Mouse (Mus musculus): ENCODE data around the gene Cacna1c. TPM values are rescaled to one million over a fixed set of nuclear protein-coding genes. Genes with fewer than 3 reads are reported as not detected.

Gene Cacna1c
- polyA plus RNA-seq, 1 experiment from 2014 or later, result 0.64 TPM

DNA sequence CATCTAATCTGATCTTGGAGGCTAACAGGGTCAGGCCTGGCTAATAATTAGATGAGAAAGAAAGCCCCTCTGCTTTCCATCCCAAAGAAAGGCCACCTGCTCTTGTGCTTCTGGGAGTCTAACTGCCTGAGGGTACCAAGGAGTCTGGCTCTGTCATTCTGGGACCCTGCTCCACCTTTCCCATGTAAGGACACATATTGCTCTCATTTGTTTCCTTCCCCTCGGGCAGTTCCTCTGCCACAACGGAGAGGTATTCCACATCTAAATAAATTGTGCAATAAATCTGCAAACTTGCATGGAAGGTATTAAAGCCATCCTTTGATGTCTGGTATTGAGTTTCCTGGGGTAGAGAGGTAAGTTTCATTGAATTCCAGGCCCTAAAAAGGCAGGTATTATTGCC lies 180.9 kb downstream of the Cacna1c start:
- H3K4me1 ChIP-seq, result peaks cover 41% of the 10 kb centered on the region
- no peaks in the 10 kb centered on the region for H3K27me3 ChIP-seq (replicated peaks)
- H3K9ac ChIP-seq, result no peak overlapping the region
- no peak for ATAC-seq
- no peaks in the 10 kb centered on the region for H3K36me3 ChIP-seq
- no peak overlapping the region for H3K4me3 ChIP-seq
- peak overlapping the region; percentile 66 for H3K27ac ChIP-seq
- 0 out of 2 replicates have a peak overlapping the region, but pooled peaks have one; percentile 5 for H3K4me2 ChIP-seq
- no peaks in the 10 kb centered on the region for H3K9me3 ChIP-seq (replicated peaks)
- 49% methylated on average over 2 of the region's 2 CpGs for WGBS (ENCODE audit: insufficient replicate concordance)

DNA sequence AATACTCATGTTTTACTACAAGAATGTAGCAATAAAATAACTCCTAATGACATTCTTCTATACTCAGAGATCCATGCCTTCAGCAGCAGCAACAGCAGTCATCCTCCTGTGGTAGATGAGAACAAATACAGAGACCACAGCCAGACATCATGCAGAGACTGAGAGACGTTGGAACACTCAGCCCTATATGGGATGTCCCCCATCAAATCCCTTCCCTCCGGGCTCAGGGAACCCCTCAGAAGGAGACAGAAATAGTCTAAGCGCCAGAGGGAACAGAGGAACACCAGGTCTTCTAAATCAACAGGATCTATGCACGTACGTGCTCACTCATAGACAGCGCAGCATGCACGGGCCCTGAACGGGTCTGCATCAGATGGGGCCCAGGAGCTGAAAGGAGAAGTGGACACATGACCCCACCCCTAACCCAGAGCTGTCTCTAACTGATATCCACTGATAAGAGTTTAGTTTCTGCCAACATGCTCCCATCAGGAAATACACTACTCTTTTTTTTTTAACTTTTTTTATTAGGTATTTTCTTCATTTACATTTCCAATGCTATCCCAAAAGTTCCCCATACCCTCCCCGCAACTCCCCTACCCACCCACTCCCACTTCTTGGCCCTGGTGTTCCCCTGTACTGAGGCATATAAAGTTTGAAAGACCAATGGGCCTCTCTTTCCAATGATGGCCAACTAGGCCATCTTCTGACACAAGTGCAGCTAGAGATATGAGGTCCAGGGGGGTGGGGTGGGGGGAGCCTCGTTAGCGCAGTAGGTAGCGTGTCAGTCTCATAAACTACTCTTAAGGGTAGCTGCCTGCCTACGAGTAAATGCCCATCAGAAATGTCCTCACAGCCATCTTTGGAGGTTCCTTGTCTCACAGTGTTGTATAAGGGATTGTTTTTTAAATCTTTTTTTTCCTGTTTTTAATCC lies 182.8 kb downstream of the Cacna1c start:
- peaks cover 60% of the 10 kb centered on the region for H3K4me1 ChIP-seq
- H3K4me2 ChIP-seq, result peak overlapping the region; percentile 73
- peak overlapping the region; percentile 69 for H3K4me3 ChIP-seq
- H3K9me3 ChIP-seq (replicated peaks), result no peaks in the 10 kb centered on the region
- H3K36me3 ChIP-seq, result 0 out of 2 replicates have a peak, but pooled peaks cover 2% of the 10 kb centered on the region
- peak overlapping the region; percentile 82 for H3K9ac ChIP-seq
- H3K27me3 ChIP-seq (replicated peaks), result no peaks in the 10 kb centered on the region
- H3K27ac ChIP-seq, result peak overlapping the region; percentile 96
- WGBS (ENCODE audit: insufficient replicate concordance), result 23% methylated on average over 13 of the region's 13 CpGs
- ATAC-seq, result peak; percentile 99

DNA sequence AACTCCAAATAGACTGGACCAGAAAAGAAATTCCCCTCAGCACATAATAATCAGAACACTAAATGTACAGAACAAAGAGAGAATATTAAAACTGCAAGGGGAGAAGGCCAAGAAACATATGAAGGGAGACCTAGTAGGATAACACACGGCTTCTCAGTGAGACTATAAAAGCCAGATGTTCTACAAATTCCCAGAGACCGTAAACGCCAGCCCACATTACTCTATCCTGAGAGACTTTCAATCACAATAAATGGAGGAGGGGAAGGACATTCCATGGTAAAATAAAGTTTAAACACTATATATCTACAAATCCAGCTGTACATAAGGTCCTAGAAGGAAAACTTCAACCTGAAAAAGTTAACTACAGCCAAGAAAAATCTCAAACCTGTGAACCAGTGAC lies 185.3 kb downstream of the Cacna1c start:
- ATAC-seq, result no peak
- peak overlapping the region; percentile 73 for H3K4me2 ChIP-seq
- H3K9ac ChIP-seq, result peak overlapping the region; percentile 82
- peak overlapping the region; percentile 69 for H3K4me3 ChIP-seq
- H3K36me3 ChIP-seq, result 0 out of 2 replicates have a peak, but pooled peaks cover 8% of the 10 kb centered on the region
- H3K9me3 ChIP-seq (replicated peaks), result no peaks in the 10 kb centered on the region
- no peaks in the 10 kb centered on the region for H3K27me3 ChIP-seq (replicated peaks)
- peak overlapping the region; percentile 61 for H3K27ac ChIP-seq
- 91% methylated on average over 3 of the region's 3 CpGs for WGBS (ENCODE audit: insufficient replicate concordance)
- H3K4me1 ChIP-seq, result peaks cover 68% of the 10 kb centered on the region

DNA sequence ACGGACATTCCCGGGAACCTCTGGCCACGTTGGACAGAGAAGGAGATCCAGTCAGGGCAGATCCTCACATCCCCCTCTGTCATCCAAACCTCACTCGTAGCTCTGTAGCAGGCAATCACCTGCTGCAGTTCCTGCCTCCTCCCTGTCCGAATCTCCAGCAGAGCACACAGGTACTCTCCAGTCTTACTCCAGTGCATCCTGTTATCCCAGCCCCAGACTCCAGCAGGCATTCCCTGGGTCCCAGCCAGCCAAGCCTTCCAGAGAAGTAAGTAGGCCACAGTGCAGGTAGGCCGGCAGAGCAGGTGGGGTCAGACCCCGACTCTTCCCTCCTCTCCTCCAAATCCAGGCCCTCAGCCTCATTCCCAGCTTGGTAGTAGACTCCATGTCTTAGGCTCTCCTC lies 186.7 kb downstream of the Cacna1c start:
- no peak for ATAC-seq
- Histone ChIP-seq H3K36me3 (0 out of 2 replicates have a peak, but pooled peaks cover 8% of the 10 kb centered on the region), H3K9ac (peak overlapping the region; percentile 6; the same call in 1 of the 2 replicates), H3K27me3 (replicated peaks) (no peaks in the 10 kb centered on the region), H3K9me3 (replicated peaks) (no peaks in the 10 kb centered on the region), H3K4me1 (peaks cover 57% of the 10 kb centered on the region), H3K4me3 (no peak overlapping the region; the same call in 1 of the 2 replicates), H3K27ac (no peak overlapping the region), H3K4me2 (peak overlapping the region; percentile 73)
- WGBS (ENCODE audit: insufficient replicate concordance), result 87% methylated on average over 7 of the region's 7 CpGs

DNA sequence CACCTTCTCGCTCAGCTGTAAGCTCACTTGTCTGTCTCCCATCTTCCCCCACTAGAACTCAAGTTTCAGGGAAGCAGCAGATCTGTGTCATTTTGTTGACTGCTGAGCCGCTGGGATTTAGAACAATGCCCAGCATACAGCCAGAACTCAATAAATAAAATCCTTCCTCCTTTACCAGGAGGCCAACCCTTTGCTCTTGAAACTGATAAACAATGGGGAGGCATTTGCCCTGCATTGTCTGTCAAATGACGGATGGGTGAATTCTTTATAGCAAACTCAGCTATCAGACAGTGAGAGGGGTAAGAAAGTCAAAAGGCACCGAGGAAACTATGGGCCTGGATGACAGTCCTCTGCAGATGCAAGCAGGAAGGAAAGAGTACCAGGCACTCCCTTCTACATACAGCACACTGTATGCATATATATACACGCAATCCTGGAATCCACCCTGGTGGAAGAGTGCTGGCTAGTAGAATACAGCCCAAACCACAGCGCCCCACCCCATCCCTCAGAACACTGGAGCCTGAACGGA lies 187.5 kb downstream of the Cacna1c start:
- Histone ChIP-seq H3K4me1 (peaks cover 52% of the 10 kb centered on the region), H3K27ac (no peak overlapping the region), H3K4me3 (no peak overlapping the region), H3K36me3 (0 out of 2 replicates have a peak, but pooled peaks cover 8% of the 10 kb centered on the region), H3K27me3 (replicated peaks) (no peaks in the 10 kb centered on the region), H3K9me3 (replicated peaks) (no peaks in the 10 kb centered on the region), H3K9ac (peak overlapping the region; percentile 20; the same call in 1 of the 2 replicates), H3K4me2 (peak overlapping the region; percentile 73; the same call in 1 of the 2 replicates)
- ATAC-seq, result no peak
- 72% methylated on average over 7 of the region's 7 CpGs for WGBS (ENCODE audit: insufficient replicate concordance)

DNA sequence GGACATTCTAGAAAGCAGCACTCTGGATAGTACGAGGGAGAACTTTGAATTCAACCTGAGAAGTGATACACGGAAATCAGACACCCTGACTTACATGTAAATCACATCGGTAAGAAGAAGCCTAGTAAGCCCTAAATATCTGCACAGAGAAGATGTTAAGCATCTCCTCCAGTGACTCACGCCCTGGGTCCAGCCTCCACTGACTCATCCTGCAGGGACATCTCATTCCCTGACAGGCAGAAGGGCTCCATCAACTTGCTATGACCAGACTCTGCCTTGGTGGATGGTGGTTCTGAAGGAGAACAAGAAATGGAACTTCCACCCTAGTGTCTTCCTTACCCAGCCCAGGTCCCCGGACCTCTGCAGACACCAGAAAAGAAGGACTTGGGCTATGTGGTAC lies 191.6 kb downstream of the Cacna1c start:
- H3K4me3 ChIP-seq, result no peak overlapping the region
- H3K9me3 ChIP-seq (replicated peaks), result no peaks in the 10 kb centered on the region
- 0 out of 2 replicates have a peak, but pooled peaks cover 8% of the 10 kb centered on the region for H3K36me3 ChIP-seq
- WGBS (ENCODE audit: insufficient replicate concordance), result 75% methylated on average over 5 of the region's 5 CpGs
- no peak overlapping the region for H3K9ac ChIP-seq
- no peak overlapping the region for H3K27ac ChIP-seq
- no peaks in the 10 kb centered on the region for H3K27me3 ChIP-seq (replicated peaks)
- no peak for ATAC-seq
- peaks cover 42% of the 10 kb centered on the region for H3K4me1 ChIP-seq
- no peak overlapping the region for H3K4me2 ChIP-seq

DNA sequence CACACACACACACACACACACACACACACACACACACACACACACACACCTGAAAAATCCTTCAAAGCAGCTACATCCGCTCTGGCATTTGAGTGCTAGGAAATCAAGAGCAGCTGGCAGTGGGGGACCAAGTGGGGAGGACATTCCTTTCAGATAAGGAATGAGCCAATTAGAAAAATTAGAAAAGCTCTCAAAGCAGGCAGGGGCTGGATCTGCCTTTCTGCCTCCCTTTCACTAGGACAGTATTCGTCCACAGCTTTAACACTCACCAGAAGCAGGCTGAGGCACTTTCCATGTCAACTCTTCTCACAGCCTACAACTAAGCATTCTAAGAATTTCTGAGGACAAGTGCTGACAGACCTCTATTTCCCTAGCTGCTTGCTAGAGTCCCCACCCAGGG lies 194.8 kb downstream of the Cacna1c start:
- H3K9ac ChIP-seq, result no peak overlapping the region
- H3K4me2 ChIP-seq, result no peak overlapping the region
- no peaks in the 10 kb centered on the region for H3K36me3 ChIP-seq
- 51% methylated on average over 2 of the region's 2 CpGs for WGBS (ENCODE audit: insufficient replicate concordance)
- no peaks in the 10 kb centered on the region for H3K9me3 ChIP-seq (replicated peaks)
- no peak for ATAC-seq
- no peak overlapping the region for H3K27ac ChIP-seq
- no peaks in the 10 kb centered on the region for H3K27me3 ChIP-seq (replicated peaks)
- H3K4me1 ChIP-seq, result peaks cover 32% of the 10 kb centered on the region
- no peak overlapping the region for H3K4me3 ChIP-seq

DNA sequence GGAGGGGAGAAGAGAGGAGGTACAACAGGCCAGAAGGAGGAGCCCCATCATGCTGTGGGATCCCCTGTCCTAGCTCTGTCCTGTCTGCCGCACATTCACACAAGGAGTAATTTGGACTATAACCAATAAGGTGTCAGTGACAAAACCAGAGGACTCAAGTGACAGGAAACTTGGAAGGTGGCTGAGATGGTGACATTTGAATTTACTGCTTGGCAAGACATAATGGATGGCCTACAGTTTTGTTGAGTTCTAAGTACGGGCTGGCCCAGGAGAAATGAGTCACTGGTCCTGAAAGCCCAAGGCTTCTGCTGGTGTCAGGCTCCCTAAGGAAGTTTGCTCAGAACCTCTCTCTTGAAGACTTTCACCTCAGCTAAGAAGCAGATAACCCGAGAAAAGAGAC lies 196.0 kb downstream of the Cacna1c start:
- H3K4me1 ChIP-seq, result peaks cover 37% of the 10 kb centered on the region
- no peak for ATAC-seq
- WGBS (ENCODE audit: insufficient replicate concordance), result 64% methylated on average over 3 of the region's 3 CpGs

DNA sequence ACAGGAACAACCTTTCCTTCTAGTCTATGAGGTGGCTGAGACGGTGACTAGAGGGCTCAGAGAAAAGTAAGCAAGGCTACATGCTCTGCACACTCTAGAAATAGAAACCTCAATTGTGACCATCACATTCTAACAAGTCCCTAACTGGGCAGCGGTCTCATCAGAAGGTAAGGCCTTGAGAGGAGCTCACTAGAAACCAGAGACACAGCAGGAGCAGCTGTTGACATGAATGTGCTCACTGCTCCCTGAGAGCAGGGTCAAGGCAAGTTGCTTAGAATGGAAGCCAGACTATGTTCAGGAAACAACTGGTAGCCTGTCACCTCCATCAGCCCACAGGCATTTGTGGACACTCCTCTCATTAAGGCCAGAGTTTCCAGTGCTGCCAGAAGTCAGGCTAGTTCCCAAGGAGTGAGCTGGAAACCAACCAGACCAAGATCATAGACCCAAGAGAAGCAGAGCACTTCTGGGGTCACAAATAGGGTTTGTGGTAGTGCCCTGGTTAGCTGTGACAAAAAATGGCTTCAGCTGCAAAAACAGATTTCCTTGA lies 196.8 kb downstream of the Cacna1c start:
- 75% methylated on average over 2 of the region's 2 CpGs for WGBS (ENCODE audit: insufficient replicate concordance)

More for the DNA sequence above, 196.0 kb downstream of the Cacna1c start:
- Histone ChIP-seq H3K27ac (no peak overlapping the region), H3K4me3 (no peak overlapping the region), H3K9ac (no peak overlapping the region), H3K36me3 (no peaks in the 10 kb centered on the region), H3K9me3 (replicated peaks) (no peaks in the 10 kb centered on the region), H3K4me2 (no peak overlapping the region), H3K27me3 (replicated peaks) (no peaks in the 10 kb centered on the region)

DNA sequence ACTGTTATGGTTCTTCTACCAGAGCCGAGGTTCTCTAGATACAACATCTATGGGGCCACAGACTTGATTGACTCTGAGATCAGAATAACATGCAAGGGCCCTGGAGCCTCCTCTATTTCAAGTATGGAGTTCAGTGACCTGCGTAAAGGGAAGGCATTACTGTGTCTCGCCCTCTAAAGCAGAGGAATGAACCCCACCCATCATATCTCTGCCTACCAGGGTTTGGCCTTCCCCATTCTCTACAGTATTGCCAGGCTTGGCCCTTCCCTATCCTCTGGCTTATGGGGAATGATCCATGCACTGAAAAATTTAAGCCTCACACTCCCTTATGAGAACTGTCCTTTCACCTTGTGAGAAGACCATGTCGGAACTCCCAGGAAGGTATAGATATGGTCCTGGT lies 198.8 kb downstream of the Cacna1c start:
- Histone ChIP-seq H3K27me3 (replicated peaks) (no peaks in the 10 kb centered on the region), H3K9ac (no peak overlapping the region), H3K4me1 (peaks cover 37% of the 10 kb centered on the region), H3K4me2 (peak overlapping the region; percentile 33), H3K36me3 (no peaks in the 10 kb centered on the region), H3K9me3 (replicated peaks) (no peaks in the 10 kb centered on the region), H3K4me3 (no peak overlapping the region), H3K27ac (no peak overlapping the region)
- 54% methylated on average over 4 of the region's 4 CpGs for WGBS (ENCODE audit: insufficient replicate concordance)
- peak; percentile 91 for ATAC-seq

More for the DNA sequence above, 196.8 kb downstream of the Cacna1c start:
- Histone ChIP-seq H3K4me1 (peaks cover 37% of the 10 kb centered on the region), H3K9ac (no peak overlapping the region), H3K27me3 (replicated peaks) (no peaks in the 10 kb centered on the region), H3K9me3 (replicated peaks) (no peaks in the 10 kb centered on the region), H3K4me3 (no peak overlapping the region), H3K36me3 (no peaks in the 10 kb centered on the region), H3K27ac (no peak overlapping the region), H3K4me2 (no peak overlapping the region)
- no peak for ATAC-seq

DNA sequence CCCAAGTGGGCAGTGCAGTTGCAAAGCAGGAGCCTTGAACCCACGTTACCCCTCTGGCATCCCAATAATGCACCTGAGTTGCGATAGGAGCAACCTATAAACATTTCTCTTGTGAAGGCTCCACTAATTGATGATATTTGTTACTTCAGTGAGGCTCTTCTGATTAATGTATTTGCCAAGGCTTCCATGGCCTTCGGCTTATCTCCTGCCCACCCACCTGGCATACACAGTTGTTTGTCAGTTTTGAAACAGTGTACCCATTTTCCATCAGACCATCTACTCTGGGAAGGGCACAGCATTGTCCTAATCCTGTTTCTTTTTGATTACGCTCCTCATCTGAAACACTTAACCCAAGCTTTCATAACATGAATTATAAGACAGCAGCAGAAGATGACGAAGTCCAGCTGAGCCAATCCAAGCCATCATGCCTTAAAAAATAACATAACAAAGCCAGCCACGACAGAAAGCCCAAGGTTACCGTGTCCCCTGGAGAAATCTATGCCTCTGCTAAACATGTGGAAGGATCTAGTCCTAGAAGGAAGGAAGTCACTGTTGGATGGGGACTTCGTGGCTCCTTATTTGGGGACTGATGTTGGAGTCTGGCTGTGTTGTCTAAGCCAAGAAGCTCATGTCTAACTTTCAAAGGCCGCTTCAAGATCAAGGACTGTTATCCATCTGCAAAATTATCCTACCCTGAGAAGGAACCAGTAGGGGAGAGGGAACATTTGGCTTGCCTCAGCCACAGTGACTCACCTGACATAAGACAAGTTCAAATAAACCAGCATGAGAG lies 201.8 kb downstream of the Cacna1c start:
- ATAC-seq, result no peak
- WGBS (ENCODE audit: insufficient replicate concordance), result 72% methylated on average over 9 of the region's 9 CpGs
- peaks cover 25% of the 10 kb centered on the region for H3K4me1 ChIP-seq
- H3K36me3 ChIP-seq, result no peaks in the 10 kb centered on the region
- no peak overlapping the region for H3K4me3 ChIP-seq
- no peak overlapping the region for H3K27ac ChIP-seq
- H3K27me3 ChIP-seq (replicated peaks), result no peaks in the 10 kb centered on the region
- H3K4me2 ChIP-seq, result no peak overlapping the region
- H3K9me3 ChIP-seq (replicated peaks), result no peaks in the 10 kb centered on the region
- no peak overlapping the region for H3K9ac ChIP-seq

Measured in liver, embryonic 12.5 days (tissue).